14 mouse cellular contexts compared by ENCODE assay signal in genomic region chr11:24052882-24053281, GRCm38 (mm10). TPM values are rescaled to one million over a fixed set of nuclear protein-coding genes. Genes with fewer than 3 reads are reported as not detected.
DNase-seq lines count a peak whose midpoint lies in the region; ATAC-seq and TF ChIP-seq lines count a peak whose summit lies in the region.
"Had no signal": no experiment of that assay in that cellular context is flagged by ENCODE, and none has a peak within 500 bp of the region (broad histone marks: within the 10 kb centered on the region; RNA-seq: fewer than 3 reads in every experiment).

No protein-coding gene starts in this region.

- 67% methylated on average over 6 of the region's 6 CpGs for WGBS in hindbrain, postnatal 0 days
- 64% methylated on average over 6 of the region's 6 CpGs for WGBS in hindbrain, embryonic 12.5 days

- H3K4me1 ChIP-seq in hindbrain, postnatal 0 days (ENCODE audit: insufficient read depth, low read length) = no peaks in the 10 kb centered on the region
- peaks cover 6% of the 10 kb centered on the region for H3K4me1 ChIP-seq in hindbrain, embryonic 12.5 days
- H3K4me1 ChIP-seq: heart, embryonic 15.5 days had no signal

- no peak overlapping the region for H3K27ac ChIP-seq in hindbrain, postnatal 0 days
- no peak overlapping the region for H3K27ac ChIP-seq in hindbrain, embryonic 12.5 days
- H3K27ac ChIP-seq: heart, embryonic 15.5 days; neural tube, embryonic 12.5 days had no signal

- peak; percentile 53 for DNase-seq in hindbrain, postnatal 0 days (ENCODE audit: low spot score)
- peak; percentile 16 for DNase-seq in thymus, postnatal 4 days
- DNase-seq in thymus, postnatal 14 days = no peak
- peak; percentile 18 for DNase-seq in embryo, embryonic 9.5 days (ENCODE audit: extremely low spot score)
- DNase-seq in left cerebral cortex, adult 11 months (ENCODE audit: low spot score) = no peak
- no peak for DNase-seq in yolk sac, embryonic 10.5 days (ENCODE audit: low spot score)
- DNase-seq: thymus, adult 18-20 months had no signal

- no peaks in the 10 kb centered on the region for H3K9me3 ChIP-seq in hindbrain, postnatal 0 days (ENCODE audit: low read length)
- H3K9me3 ChIP-seq in hindbrain, embryonic 12.5 days (replicated peaks) = no peaks in the 10 kb centered on the region
- H3K9me3 ChIP-seq: heart, embryonic 15.5 days; neural tube, embryonic 12.5 days had no signal

- H3K4me3 ChIP-seq in hindbrain, postnatal 0 days (ENCODE audit: low read length) = no peak overlapping the region
- H3K4me3 ChIP-seq in hindbrain, embryonic 12.5 days = no peak overlapping the region
- H3K4me3 ChIP-seq: heart, embryonic 15.5 days; neural tube, embryonic 12.5 days had no signal

- peak; percentile 50 for TF ChIP-seq CTCF in hindbrain, postnatal 0 days (IDR thresholded peaks at IDR 0.05; ENCODE audit: low read depth)

- no peaks in the 10 kb centered on the region for H3K27me3 ChIP-seq in hindbrain, postnatal 0 days (ENCODE audit: insufficient read depth, low read length)
- no peaks in the 10 kb centered on the region for H3K27me3 ChIP-seq in hindbrain, embryonic 12.5 days
- H3K27me3 ChIP-seq: neural tube, embryonic 12.5 days had no signal

- no peaks in the 10 kb centered on the region for H3K36me3 ChIP-seq in hindbrain, postnatal 0 days (ENCODE audit: insufficient read depth, low read length)
- H3K36me3 ChIP-seq in hindbrain, embryonic 12.5 days = no peaks in the 10 kb centered on the region
- H3K36me3 ChIP-seq: heart, embryonic 15.5 days; neural tube, embryonic 12.5 days had no signal

- no peak for ATAC-seq in hindbrain, postnatal 0 days
- no peak for ATAC-seq in hindbrain, embryonic 12.5 days (ENCODE audit: low FRiP score)
- ATAC-seq in CD4-positive, CD25-positive, alpha-beta regulatory T cell, adult 4 months = no peak

- no peak overlapping the region for H3K4me2 ChIP-seq in hindbrain, postnatal 0 days (ENCODE audit: low read depth, low read length)
- H3K4me2 ChIP-seq in hindbrain, embryonic 12.5 days (replicated peaks) = no peak overlapping the region
- H3K4me2 ChIP-seq: heart, embryonic 15.5 days; neural tube, embryonic 12.5 days had no signal

- H3K9ac ChIP-seq in hindbrain, postnatal 0 days (replicated peaks; ENCODE audit: low read length) = no peak overlapping the region
- H3K9ac ChIP-seq in hindbrain, embryonic 12.5 days = no peak overlapping the region
- H3K9ac ChIP-seq: heart, embryonic 15.5 days; neural tube, embryonic 12.5 days had no signal

RNA-seq across cellular contexts. Expression of gene A830031A19Rik, which starts 22.0 kb away (rescaled TPM):
- not detected in 2 replicates for total RNA-seq in hindbrain, postnatal 0 days (2014; rRNA removed)
- not detected in 2 replicates for polyA plus RNA-seq in hindbrain, postnatal 0 days (2015; fragmentation: Nextera tagmentation; extraction: Ambion mirVana)
- polyA plus RNA-seq in hindbrain, embryonic 12.5 days (2016; fragmentation: Nextera tagmentation; extraction: Ambion mirVana) = not detected in 2 replicates
- polyA plus RNA-seq in CD4-positive, CD25-positive, alpha-beta regulatory T cell, adult 4 months (2017; shearing (Covaris generic)) = not detected
- total RNA-seq: common myeloid progenitor, adult 5-6 weeks had no signal
- polyA plus RNA-seq: heart, embryonic 15.5 days; kidney, embryonic 14.5 days; neural tube, embryonic 12.5 days; small intestine, adult 2 months had no signal

RNA-seq across cellular contexts. Expression of gene Bcl11a, which starts 25.0 kb away (rescaled TPM):
- total RNA-seq in hindbrain, postnatal 0 days (2014; rRNA removed) = 32.2 and 32.3 TPM in 2 replicates
- 69.8 and 73.5 TPM in 2 replicates for polyA plus RNA-seq in hindbrain, postnatal 0 days (2015; fragmentation: Nextera tagmentation; extraction: Ambion mirVana)
- polyA plus RNA-seq in hindbrain, embryonic 12.5 days (2016; fragmentation: Nextera tagmentation; extraction: Ambion mirVana) = 89.1 and 94.8 TPM in 2 replicates
- under 1 TPM; 0.23 to 0.79 TPM for polyA plus RNA-seq in CD4-positive, CD25-positive, alpha-beta regulatory T cell, adult 4 months (2017; shearing (Covaris generic))

Comparison
In these comparisons a context has a peak if more than half of its experiments do, and no peak if none do; other contexts are left out.
1. DNase-seq: peak in hindbrain, postnatal 0 days (single experiment), thymus, postnatal 4 days (single experiment) and embryo, embryonic 9.5 days (single experiment); none in thymus, postnatal 14 days (single experiment), left cerebral cortex, adult 11 months (single experiment) and yolk sac, embryonic 10.5 days (single experiment).
2. RNA of gene Bcl11a, which starts 25.0 kb away (polyA plus RNA-seq): 89.1 to 94.8 TPM in hindbrain, embryonic 12.5 days and 69.8 to 73.5 TPM in hindbrain, postnatal 0 days; 0.23 to 0.79 TPM in CD4-positive, CD25-positive, alpha-beta regulatory T cell, adult 4 months; every median in the first group is over 10 times any median in the second.